Mouse (Mus musculus) ES-E14 (cell line): ENCODE data around the gene Usp34. TPM values are rescaled to one million over a fixed set of nuclear protein-coding genes. Genes with fewer than 3 reads are reported as not detected.

Experiments used
- DNase-seq: peaks from one replicate; pipeline ENCODE4 v3.0.0-alpha.2; 2013; ENCODE audit warnings: low read depth, low spot score
- H3K27ac ChIP-seq: 2 replicates; pipeline ENCODE4 v1.5.1; 2012; ENCODE audit warnings: low read depth, mild to moderate bottlenecking, low read length, moderate library complexity, mixed read lengths; ENCODE audit not compliant: poor library complexity, insufficient read depth, severe bottlenecking
- H3K36me3 ChIP-seq: 2 replicates; pipeline ENCODE4 v1.6.1; 2012; ENCODE audit warnings: mild to moderate bottlenecking, low read length, moderate library complexity, mixed read lengths; ENCODE audit not compliant: control insufficient read depth, poor library complexity, insufficient read depth, severe bottlenecking
- H3K4me1 ChIP-seq, 2 experiments: fragments of 150-350 bp in 1 of 2; sonication (generic) in 1 of 2; 2 replicates each; pipeline ENCODE4 v1.6.1; 2012; ENCODE audit warnings: low read length in 2 of 2, mild to moderate bottlenecking in 1 of 2, mixed read lengths in 1 of 2; ENCODE audit not compliant: control insufficient read depth in 2 of 2, insufficient read depth in 2 of 2, poor library complexity in 1 of 2
- H3K4me3 ChIP-seq, 2 experiments: fragments of 150-350 bp in 1 of 2; sonication (generic) in 1 of 2; 2 replicates each; pipeline ENCODE4 v1.5.1; 2012; ENCODE audit warnings: low read length in 2 of 2, low read depth in 1 of 2, mild to moderate bottlenecking in 1 of 2, mixed read lengths in 1 of 2; ENCODE audit not compliant: insufficient read depth in 1 of 2, poor library complexity in 1 of 2, severe bottlenecking in 1 of 2
- H3K9ac ChIP-seq: 2 replicates; pipeline ENCODE4 v1.6.1; 2012; ENCODE audit warnings: low read depth, mild to moderate bottlenecking, low read length, mixed read lengths; ENCODE audit not compliant: poor library complexity, insufficient read depth, severe bottlenecking
- H3K9me3 ChIP-seq: fragments of 150-350 bp; sonication (generic); 2 replicates; pipeline ENCODE4 v1.6.1; 2012; ENCODE audit warnings: low read depth, mild to moderate bottlenecking, low read length; ENCODE audit not compliant: control insufficient read depth, insufficient read depth
- CHD2 ChIP-seq: IDR thresholded peaks from 2 replicates; pipeline ENCODE4 v1.6.1; 2014; ENCODE audit warnings: mild to moderate bottlenecking, low read depth, low read length, inconsistent platforms
- HCFC1 ChIP-seq: IDR thresholded peaks from 2 replicates; pipeline ENCODE4 v1.6.1; 2012; ENCODE audit warnings: low read length, inconsistent platforms, borderline replicate concordance; ENCODE audit not compliant: insufficient read depth
- MAFK ChIP-seq: IDR thresholded peaks from 2 replicates; pipeline ENCODE4 v1.6.1; 2014; ENCODE audit warnings: mild to moderate bottlenecking, low read depth, low read length, inconsistent platforms; ENCODE audit not compliant: insufficient read depth
- ZC3H11A ChIP-seq: IDR thresholded peaks from 2 replicates; pipeline ENCODE4 v1.6.1; 2012; ENCODE audit warnings: low read depth, mild to moderate bottlenecking, inconsistent platforms, low read length, borderline replicate concordance
- ZNF384 ChIP-seq: IDR thresholded peaks from 2 replicates; pipeline ENCODE4 v1.6.1; 2012; ENCODE audit warnings: low read depth, low read length, inconsistent platforms
- in situ Hi-C, 2 experiments: fragments of 600-800 bp; cut with MboI; formaldehyde crosslinking; loops; one replicate each; pipeline ENCODE4 v1.15.1; 2025; ENCODE audit warnings: low sequenced_read_pairs in 2 of 2, inconsistent platforms in 1 of 2; ENCODE audit not compliant: unreplicated experiment in 2 of 2
- total RNA-seq: library from RNA; depleted of rRNA; stranded (reverse); fragments of 300-350 nt; gene quantifications from 2 replicates; pipeline ENCODE4 v1.2.3, GENCODE M21; 2012; rRNA removed

Gene Usp34
- total RNA-seq, 1 experiment: 70.0 TPM

GRCm38 (mm10) chr11:23515315-23515714, 208.6 kb downstream of the Usp34 start:
- Histone ChIP-seq H3K9ac (no peak overlapping the region), H3K36me3 (no peaks in the 10 kb centered on the region), H3K4me1 (peaks cover 0 to 13% of the 10 kb centered on the region in 2 experiments; a peak in 2 of 4 replicates), H3K4me3 (no peak overlapping the region), H3K9me3 (no peaks in the 10 kb centered on the region), H3K27ac (no peak overlapping the region)
- in situ Hi-C loops: no loop called here
- TF ChIP-seq ZC3H11A (no peak), CHD2 (no peak), ZNF384 (no peak), HCFC1 (no peak), MAFK (no peak)
- no peak for DNase-seq

DNA sequence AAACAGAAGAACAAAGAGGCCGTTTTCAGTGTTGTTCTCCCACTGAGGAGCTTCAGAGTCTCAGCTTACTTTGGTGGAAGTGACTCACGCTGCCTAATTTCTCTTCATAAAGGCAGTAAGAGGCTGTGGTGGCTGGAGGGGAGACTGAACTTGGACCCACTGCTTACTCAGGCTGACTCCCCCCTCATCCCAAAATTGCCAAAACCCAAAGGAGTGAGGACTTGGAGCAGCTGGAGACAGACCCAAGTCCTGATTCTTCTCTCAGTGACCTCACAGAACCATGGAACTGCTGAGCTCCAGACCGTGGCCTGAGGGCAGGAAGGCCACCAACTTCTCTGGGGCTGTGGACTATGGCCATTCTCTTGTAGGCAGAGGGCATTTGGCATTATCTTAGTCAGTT, 212.3 kb downstream of the Usp34 start:
- no peak overlapping the region for H3K4me3 ChIP-seq
- H3K4me1 ChIP-seq: peaks cover 0 to 8% of the 10 kb centered on the region in 2 experiments; a peak in 1 of 4 replicates
- H3K9me3 ChIP-seq: no peaks in the 10 kb centered on the region
- in situ Hi-C loops: no loop called here
- no peak for DNase-seq
- no peak overlapping the region for H3K27ac ChIP-seq
- no peak for TF ChIP-seq HCFC1
- TF ChIP-seq MAFK: no peak
- TF ChIP-seq ZC3H11A: no peak
- TF ChIP-seq ZNF384: no peak
- no peak for TF ChIP-seq CHD2
- no peak overlapping the region for H3K9ac ChIP-seq
- H3K36me3 ChIP-seq: no peaks in the 10 kb centered on the region

DNA sequence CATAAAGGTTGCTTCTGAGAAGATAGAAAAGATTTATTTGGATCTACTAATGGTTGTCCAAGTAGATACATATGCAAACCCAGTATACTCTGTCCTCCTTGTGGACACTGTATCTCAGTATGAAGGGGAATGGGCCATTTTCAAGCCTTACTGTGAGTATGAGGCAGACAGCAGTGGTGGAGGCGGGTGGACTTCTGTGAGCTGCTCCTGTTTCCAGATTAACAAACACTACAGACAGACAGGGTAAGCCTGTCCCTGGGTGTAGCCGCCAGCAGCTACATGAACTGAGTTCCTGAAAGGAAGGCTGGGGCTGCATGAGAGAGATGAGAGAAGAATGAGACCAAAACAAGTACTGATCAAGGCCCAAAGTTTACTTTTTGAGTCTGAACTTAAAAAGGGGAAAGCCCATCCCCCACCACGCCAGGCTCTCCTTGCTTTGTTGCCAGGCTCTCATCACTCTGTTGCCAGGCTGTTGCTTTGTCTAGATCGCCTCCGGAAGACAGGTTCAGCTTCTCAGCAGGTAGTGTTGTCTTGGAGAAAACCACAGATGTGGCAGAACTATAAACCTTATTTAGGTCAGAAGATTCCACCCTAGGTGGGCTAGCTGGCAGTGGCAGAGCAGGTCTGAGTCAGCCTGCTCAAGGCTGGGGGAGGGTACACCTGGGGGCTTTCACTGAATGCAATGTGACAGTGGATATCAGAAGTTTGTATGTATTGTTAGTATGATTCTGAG, 213.9 kb downstream of the Usp34 start, which contains the start of gene 1700093K21Rik:
TSS of gene 1700093K21Rik (minus strand) at position 683 of the 733 bp plus-strand sequence.
- H3K4me1 ChIP-seq: peaks cover 0 to 4% of the 10 kb centered on the region in 2 experiments; a peak in 1 of 4 replicates
- DNase-seq: no peak
- H3K9me3 ChIP-seq: no peaks in the 10 kb centered on the region
- no peaks in the 10 kb centered on the region for H3K36me3 ChIP-seq
- in situ Hi-C loops: no loop called here
- TF ChIP-seq ZC3H11A (no peak), HCFC1 (no peak), ZNF384 (no peak), MAFK (no peak), CHD2 (no peak)
- H3K4me3 ChIP-seq: no peak within 1 kb of the TSS
- H3K27ac ChIP-seq: peak within 1 kb of the TSS; percentile 80
- H3K9ac ChIP-seq: no peak within 1 kb of the TSS

DNA sequence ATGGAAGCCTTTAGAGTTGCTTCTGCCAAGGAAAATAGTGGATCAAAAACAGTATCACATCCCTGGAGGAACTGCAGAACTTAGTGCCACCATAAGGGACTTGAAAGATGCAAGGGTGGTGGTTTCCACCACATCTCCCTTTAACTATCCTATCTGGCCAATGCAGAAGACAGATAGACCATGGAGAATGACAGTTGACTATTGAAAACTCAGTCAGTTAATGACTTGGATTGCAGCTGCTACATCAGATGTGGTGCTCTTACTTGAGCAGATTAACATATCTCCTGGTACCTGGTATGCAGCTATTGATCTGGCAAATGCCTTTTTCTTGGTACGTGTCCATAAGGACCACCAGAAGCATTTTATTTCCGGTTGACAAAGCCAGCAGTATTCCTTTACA, 230.8 kb downstream of the Usp34 start:
- Histone ChIP-seq H3K9ac (no peak overlapping the region), H3K36me3 (no peaks in the 10 kb centered on the region), H3K9me3 (no peaks in the 10 kb centered on the region), H3K4me1 (no peaks in the 10 kb centered on the region), H3K27ac (no peak overlapping the region), H3K4me3 (no peak overlapping the region)
- TF ChIP-seq MAFK (no peak), ZC3H11A (no peak), ZNF384 (no peak), HCFC1 (no peak), CHD2 (no peak)
- in situ Hi-C loops: no loop called here
- DNase-seq: no peak

Other genes with a start within 250 kb of the Usp34 start
- 151 and 245 TPM in 2 replicates for gene Xpo1, start 50.9 kb upstream of the Usp34 start, total RNA-seq
- gene Ahsa2, start 191.1 kb downstream of the Usp34 start, total RNA-seq: 25.6 and 32.0 TPM in 2 replicates
- 0.32 and 0.45 TPM in 2 replicates for gene 1700093K21Rik, start 214.3 kb downstream of the Usp34 start, total RNA-seq